Mouse (Mus musculus): ENCODE data around the gene Cyp2d22.
"Not testable (repeated sequence)": the region's sequence is repeated elsewhere in the genome, so short reads cannot be mapped to it uniquely, and the experiment has no call there.

Cyp2d22 gene

GRCm38 (mm10) chr15:82376393-82377138 lies 3.5 kb downstream of the Cyp2d22 start:
- DNase-seq (ENCODE audit: low spot score): no peak

- DNase-seq (ENCODE audit: low spot score): no peak
Measured at GRCm38 (mm10) chr15:82375855-82376254, 4.2 kb downstream of the Cyp2d22 start.

GRCm38 (mm10) chr15:82374437-82374836 lies 5.6 kb downstream of the Cyp2d22 start:
- DNase-seq (ENCODE audit: low spot score): no peak

GRCm38 (mm10) chr15:82372991-82373390 lies 7.1 kb downstream of the Cyp2d22 start:
- no peak for DNase-seq (ENCODE audit: low spot score)

GRCm38 (mm10) chr15:82372446-82372845 lies 7.6 kb downstream of the Cyp2d22 start:
- no peak for DNase-seq (ENCODE audit: low spot score)

- DNase-seq (ENCODE audit: low spot score): no peak
Measured at GRCm38 (mm10) chr15:82368851-82369250, 11.2 kb downstream of the Cyp2d22 start.

- no peak for DNase-seq (ENCODE audit: low spot score)
Measured at GRCm38 (mm10) chr15:82368146-82368545, 11.9 kb downstream of the Cyp2d22 start.

- DNase-seq (ENCODE audit: low spot score): not testable (repeated sequence)
Measured at GRCm38 (mm10) chr15:82364561-82364960, 15.5 kb downstream of the Cyp2d22 start.

- not testable (repeated sequence) for DNase-seq (ENCODE audit: low spot score)
Measured at GRCm38 (mm10) chr15:82363801-82364200, 16.3 kb downstream of the Cyp2d22 start.

GRCm38 (mm10) chr15:82362234-82362633 lies 17.8 kb downstream of the Cyp2d22 start:
- no peak for DNase-seq (ENCODE audit: low spot score)

GRCm38 (mm10) chr15:82361459-82362018 lies 18.5 kb downstream of the Cyp2d22 start:
- no peak for DNase-seq (ENCODE audit: low spot score)

GRCm38 (mm10) chr15:82358431-82359260 lies 21.4 kb downstream of the Cyp2d22 start:
- no peak for DNase-seq (ENCODE audit: low spot score)

- peak; percentile 97 for DNase-seq (ENCODE audit: low spot score)
Measured at GRCm38 (mm10) chr15:82354126-82354945, 25.7 kb downstream of the Cyp2d22 start, which contains the start of gene Ndufa6. Gene Ndufa6 (minus strand): TSS chr15:82354322.

GRCm38 (mm10) chr15:82353745-82354113 lies 26.3 kb downstream of the Cyp2d22 start:
- DNase-seq (ENCODE audit: low spot score): no peak

GRCm38 (mm10) chr15:82353078-82353744 lies 26.8 kb downstream of the Cyp2d22 start:
- no peak for DNase-seq (ENCODE audit: low spot score)

GRCm38 (mm10) chr15:82351480-82351879 lies 28.6 kb downstream of the Cyp2d22 start:
- DNase-seq (ENCODE audit: low spot score): no peak

- no peak for DNase-seq (ENCODE audit: low spot score)
Measured at GRCm38 (mm10) chr15:82350349-82350748, 29.7 kb downstream of the Cyp2d22 start.

GRCm38 (mm10) chr15:82348999-82349341 lies 31.1 kb downstream of the Cyp2d22 start:
- DNase-seq (ENCODE audit: low spot score): no peak

GRCm38 (mm10) chr15:82348258-82348998 lies 31.6 kb downstream of the Cyp2d22 start:
- no peak for DNase-seq (ENCODE audit: low spot score)

- no peak for DNase-seq (ENCODE audit: low spot score)
Measured at GRCm38 (mm10) chr15:82347852-82348251, 32.2 kb downstream of the Cyp2d22 start.

GRCm38 (mm10) chr15:82347303-82347676 lies 32.8 kb downstream of the Cyp2d22 start:
- no peak for DNase-seq (ENCODE audit: low spot score)

All from yolk sac, embryonic 10.5 days (tissue).